Mouse (Mus musculus) forebrain, embryonic 11.5 days (tissue): ENCODE measurements at regions not wholly inside any gene's neighbourhood (a gene's known extent, or its start where the extent isn't known, plus 50 kb on each side); places are given as distances from the start of the nearest gene placed in this dataset.

Source experiments
- ATAC-seq: fragments of 200-750 bp; cut with Nextera tagmentation; replicated peaks from 2 replicates; pipeline ENCODE4 v1.8.0; 2017; ENCODE audit warnings: moderate TSS enrichment; ENCODE audit not compliant: low FRiP score
- DNase-seq: peaks from one replicate; pipeline ENCODE4 v3.0.0-alpha.2; 2017; ENCODE audit warnings: low spot score
- H3K27ac ChIP-seq: fragments of 300-500 bp; sonication (generic); 2 replicates; pipeline ENCODE4 v1.5.1; 2014; ENCODE audit warnings: low read depth, low read length
- H3K27me3 ChIP-seq: fragments of 300-500 bp; sonication (generic); 2 replicates; pipeline ENCODE4 v1.6.1; 2014; ENCODE audit warnings: mild to moderate bottlenecking, low read length, mixed read lengths; ENCODE audit not compliant: control insufficient read depth, insufficient read depth
- H3K36me3 ChIP-seq: fragments of 300-500 bp; sonication (generic); 2 replicates; pipeline ENCODE4 v1.6.1; 2014; ENCODE audit warnings: mild to moderate bottlenecking, low read length, moderate library complexity, mixed read lengths; ENCODE audit not compliant: control insufficient read depth, insufficient read depth
- H3K4me1 ChIP-seq: fragments of 300-500 bp; sonication (generic); replicated peaks from 2 replicates; pipeline ENCODE4 v1.6.1; 2014; ENCODE audit warnings: low read length, mixed read lengths; ENCODE audit not compliant: control insufficient read depth, insufficient read depth
- H3K4me2 ChIP-seq: fragments of 300-500 bp; sonication (generic); 2 replicates; pipeline ENCODE4 v1.6.1; 2014; ENCODE audit warnings: low read depth, mild to moderate bottlenecking, low read length, moderate library complexity, mixed read lengths; ENCODE audit not compliant: severe bottlenecking
- H3K4me3 ChIP-seq: fragments of 300-500 bp; sonication (generic); 2 replicates; pipeline ENCODE4 v1.5.1; 2014; ENCODE audit warnings: low read depth, low read length
- H3K9ac ChIP-seq: fragments of 300-500 bp; sonication (generic); 2 replicates; pipeline ENCODE4 v1.6.1; 2014; ENCODE audit warnings: low read length
- H3K9me3 ChIP-seq: fragments of 300-500 bp; sonication (generic); 2 replicates; pipeline ENCODE4 v1.6.1; 2016; ENCODE audit warnings: low read length, mixed read lengths; ENCODE audit not compliant: control insufficient read depth
- WGBS: fragments of 180-500 bp; shearing (Covaris S2); extraction: QIAGEN DNeasy Blood & Tissue Kit; methylation state at CpG from one replicate; pipeline ENCODE4 v1.1.7; 2014; 5-methylcytosine and 5-hydroxymethylcytosine counted together

DNA sequence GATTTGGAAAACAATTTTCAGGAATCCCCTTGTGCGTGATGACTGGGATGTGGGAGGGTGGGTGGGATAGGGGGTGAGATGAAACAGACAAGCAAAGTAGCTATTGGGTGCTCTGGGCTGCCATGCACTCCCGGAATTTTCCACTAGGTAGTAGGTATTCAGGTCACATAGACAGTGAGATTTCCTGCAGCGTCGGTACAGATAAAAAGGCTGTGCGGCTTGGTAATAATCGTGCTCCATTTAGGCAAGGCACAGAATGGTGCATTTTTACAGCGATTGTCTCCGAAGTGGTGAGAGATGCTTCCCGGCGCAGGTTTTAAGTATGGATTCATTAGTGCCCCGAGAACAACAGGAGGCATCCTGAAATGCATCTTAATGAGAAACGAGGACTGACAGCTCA, 95.1 kb upstream of the Pced1b start:
- H3K36me3 ChIP-seq = no peaks in the 10 kb centered on the region
- ATAC-seq (no peak), DNase-seq (no peak)
- no peaks in the 10 kb centered on the region for H3K27me3 ChIP-seq
- H3K4me2 ChIP-seq = no peak overlapping the region
- no peak overlapping the region for H3K4me3 ChIP-seq
- no peaks in the 10 kb centered on the region for H3K4me1 ChIP-seq
- H3K27ac ChIP-seq = no peak overlapping the region
- H3K9ac ChIP-seq = no peak overlapping the region
- 89% methylated on average over 12 of the region's 12 CpGs for WGBS
- no peaks in the 10 kb centered on the region for H3K9me3 ChIP-seq

- no peaks in the 10 kb centered on the region for H3K4me1 ChIP-seq
- DNase-seq (no peak), ATAC-seq (no peak)
- H3K36me3 ChIP-seq = no peaks in the 10 kb centered on the region
- H3K27ac ChIP-seq = no peak overlapping the region
- 87% methylated on average over 10 of the region's 10 CpGs for WGBS
- H3K4me3 ChIP-seq = no peak overlapping the region
- no peaks in the 10 kb centered on the region for H3K27me3 ChIP-seq
- no peak overlapping the region for H3K9ac ChIP-seq
- no peaks in the 10 kb centered on the region for H3K9me3 ChIP-seq
- no peak overlapping the region for H3K4me2 ChIP-seq
These were observed 95.4 kb upstream of the Slc38a4 start for GRCm38 (mm10) chr15:97150983-97151735.

DNA sequence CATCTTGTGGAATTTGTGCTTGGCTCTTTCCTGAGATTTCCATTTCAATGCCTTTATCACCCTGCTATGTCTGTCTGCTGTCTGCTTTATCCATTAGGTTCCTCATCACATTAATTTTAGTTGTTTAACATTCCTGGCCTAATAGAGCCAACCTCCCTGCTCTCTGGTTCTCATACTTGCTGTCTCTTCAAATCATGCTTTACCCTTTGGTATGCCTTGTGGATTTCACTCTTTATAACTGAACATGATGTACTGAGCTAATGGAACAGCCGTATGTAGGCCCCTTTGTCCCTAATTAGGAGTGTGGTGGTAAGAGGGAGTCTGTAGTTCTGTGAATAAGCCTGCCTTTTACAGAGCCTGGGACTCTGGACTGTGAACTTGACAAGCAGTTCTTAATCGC, 86.2 kb upstream of the Slc38a4 start:
- Histone ChIP-seq H3K4me3 (no peak overlapping the region), H3K4me2 (no peak overlapping the region), H3K9me3 (no peaks in the 10 kb centered on the region; the same call in 1 of the 2 replicates), H3K9ac (no peak overlapping the region), H3K36me3 (no peaks in the 10 kb centered on the region), H3K27me3 (no peaks in the 10 kb centered on the region), H3K4me1 (no peaks in the 10 kb centered on the region), H3K27ac (no peak overlapping the region)
- WGBS = 70% methylated on average over 2 of the region's 2 CpGs
- DNase-seq (no peak), ATAC-seq (no peak)

GRCm38 (mm10) chr15:97138265-97138664, 82.5 kb upstream of the Slc38a4 start:
- ATAC-seq (no peak), DNase-seq (no peak)
- H3K4me3 ChIP-seq = no peak overlapping the region
- no peak overlapping the region for H3K4me2 ChIP-seq
- no peaks in the 10 kb centered on the region for H3K27me3 ChIP-seq
- no peaks in the 10 kb centered on the region for H3K4me1 ChIP-seq
- 78% methylated on average over 3 of the region's 3 CpGs for WGBS
- no peak overlapping the region for H3K9ac ChIP-seq
- no peaks in the 10 kb centered on the region for H3K36me3 ChIP-seq
- H3K27ac ChIP-seq = no peak overlapping the region
- H3K9me3 ChIP-seq = no peaks in the 10 kb centered on the region; the same call in 1 of the 2 replicates

- DNase-seq (peak; percentile 56), ATAC-seq (no peak)
- Histone ChIP-seq H3K36me3 (no peaks in the 10 kb centered on the region), H3K4me2 (no peak overlapping the region), H3K9me3 (no peaks in the 10 kb centered on the region; the same call in 1 of the 2 replicates), H3K27me3 (no peaks in the 10 kb centered on the region), H3K27ac (no peak overlapping the region), H3K4me1 (no peaks in the 10 kb centered on the region), H3K4me3 (no peak overlapping the region), H3K9ac (no peak overlapping the region)
- WGBS = 11% methylated on average over 11 of the region's 11 CpGs
These were observed 79.5 kb upstream of the Slc38a4 start for GRCm38 (mm10) chr15:97135291-97135690.

DNA sequence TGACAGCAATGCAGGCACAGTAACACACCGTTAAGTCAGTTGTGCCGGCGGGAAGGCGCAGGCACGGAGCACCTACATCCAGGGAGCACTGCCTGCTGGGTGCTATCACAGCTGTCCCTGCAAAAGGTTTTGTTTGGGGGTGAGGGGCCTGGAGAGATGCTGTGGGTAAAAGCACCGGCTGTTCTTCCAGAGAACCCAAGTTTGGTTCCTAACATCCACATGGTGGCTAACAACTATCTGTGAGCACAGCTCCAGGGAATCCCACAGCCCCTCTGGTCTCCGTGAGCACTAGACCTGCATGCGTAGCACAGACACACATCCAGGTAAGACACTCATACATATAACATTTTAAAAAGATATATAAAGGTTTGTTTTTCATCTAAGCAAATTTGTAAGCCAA, 72.0 kb upstream of the Slc38a4 start:
- WGBS = 93% methylated on average over 8 of the region's 8 CpGs
- Histone ChIP-seq H3K36me3 (no peaks in the 10 kb centered on the region), H3K4me3 (no peak overlapping the region), H3K9ac (no peak overlapping the region), H3K27me3 (no peaks in the 10 kb centered on the region), H3K4me1 (no peaks in the 10 kb centered on the region), H3K9me3 (no peaks in the 10 kb centered on the region), H3K4me2 (no peak overlapping the region), H3K27ac (no peak overlapping the region)
- DNase-seq = no peak
- ATAC-seq = no peak

GRCm38 (mm10) chr15:97125836-97126822, 70.4 kb upstream of the Slc38a4 start:
- Histone ChIP-seq H3K36me3 (no peaks in the 10 kb centered on the region), H3K27me3 (no peaks in the 10 kb centered on the region), H3K9me3 (no peaks in the 10 kb centered on the region), H3K4me1 (no peaks in the 10 kb centered on the region), H3K9ac (no peak overlapping the region), H3K4me2 (no peak overlapping the region), H3K27ac (no peak overlapping the region), H3K4me3 (no peak overlapping the region)
- 84% methylated on average over 15 of the region's 15 CpGs for WGBS
- no peak for ATAC-seq
- DNase-seq = no peak

DNA sequence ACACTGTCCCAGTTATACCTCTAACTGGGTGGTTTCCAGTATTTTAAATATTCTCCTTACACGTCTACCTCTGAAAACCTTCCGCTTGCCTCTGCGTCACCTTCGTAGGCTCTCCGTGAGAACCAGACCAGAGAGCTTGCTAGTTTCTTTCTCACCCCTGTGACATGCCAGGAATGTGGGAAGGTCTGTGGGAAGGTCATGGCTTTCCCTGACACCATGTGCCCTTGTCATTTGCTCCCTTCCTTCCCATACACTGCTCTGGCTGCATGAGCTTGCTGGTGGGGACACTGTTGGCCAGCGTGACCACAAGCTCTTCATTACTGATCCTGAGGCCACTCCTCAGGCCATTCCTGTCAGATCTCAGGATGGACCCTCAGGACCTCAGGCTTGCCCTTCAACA, 66.5 kb upstream of the Slc38a4 start:
- no peaks in the 10 kb centered on the region for H3K4me1 ChIP-seq
- no peak for ATAC-seq
- no peaks in the 10 kb centered on the region for H3K9me3 ChIP-seq
- no peak overlapping the region for H3K4me3 ChIP-seq
- H3K27me3 ChIP-seq = no peaks in the 10 kb centered on the region
- no peaks in the 10 kb centered on the region for H3K36me3 ChIP-seq
- H3K9ac ChIP-seq = no peak overlapping the region
- H3K4me2 ChIP-seq = no peak overlapping the region
- no peak for DNase-seq
- no peak overlapping the region for H3K27ac ChIP-seq
- 90% methylated on average over 6 of the region's 6 CpGs for WGBS
